Mouse (Mus musculus) urinary bladder, postnatal 10 days (tissue): ENCODE measurements around the gene Ush1c.
"Not testable (repeated sequence)": the region's sequence is repeated elsewhere in the genome, so short reads cannot be mapped to it uniquely, and the experiment has no call there.

Source experiments
- DNase-seq: peaks from one replicate; pipeline ENCODE4 v3.0.0; 2022; ENCODE audit warnings: low spot score

The Ush1c gene

DNA sequence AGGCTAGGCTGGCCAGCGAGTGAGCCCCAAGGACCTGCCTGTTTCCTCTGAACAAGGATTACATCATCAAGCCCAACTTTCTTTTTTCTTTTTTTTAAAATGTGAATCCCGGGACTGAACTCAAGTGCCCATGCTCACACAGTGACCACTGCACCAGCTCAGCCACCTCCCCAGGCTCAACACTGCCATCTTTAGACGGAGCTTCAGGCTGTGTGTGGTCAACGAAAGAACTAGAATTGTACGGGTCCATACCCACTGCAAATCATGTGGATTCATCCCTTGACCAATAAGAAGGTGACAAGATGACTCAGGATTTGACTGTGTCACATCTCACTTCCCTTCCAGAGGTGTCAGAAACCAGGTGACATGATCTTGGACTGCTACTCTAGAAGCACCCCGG lies 33.5 kb downstream of the Ush1c start:
- no peak for DNase-seq

DNA sequence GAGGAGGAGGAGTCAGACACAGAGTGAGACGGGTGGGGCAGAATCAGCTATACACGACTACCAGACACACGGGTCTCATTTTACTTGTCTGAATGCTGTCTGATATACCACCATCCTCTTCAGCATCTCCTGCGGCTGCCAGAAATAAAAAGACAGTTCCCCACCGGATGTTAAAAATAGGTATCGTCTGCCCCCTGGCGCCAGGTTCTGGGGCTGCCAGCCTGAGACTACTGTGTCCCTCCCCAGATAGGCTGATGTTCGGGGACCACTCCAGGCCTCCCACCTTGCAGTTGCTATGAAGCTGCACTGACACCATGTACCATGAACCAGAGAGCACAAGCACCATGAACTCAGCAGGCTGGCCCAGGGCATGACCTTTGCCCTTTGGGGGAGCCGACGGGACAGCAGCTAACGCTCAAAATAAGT lies 34.2 kb downstream of the Ush1c start:
- no peak for DNase-seq

DNA sequence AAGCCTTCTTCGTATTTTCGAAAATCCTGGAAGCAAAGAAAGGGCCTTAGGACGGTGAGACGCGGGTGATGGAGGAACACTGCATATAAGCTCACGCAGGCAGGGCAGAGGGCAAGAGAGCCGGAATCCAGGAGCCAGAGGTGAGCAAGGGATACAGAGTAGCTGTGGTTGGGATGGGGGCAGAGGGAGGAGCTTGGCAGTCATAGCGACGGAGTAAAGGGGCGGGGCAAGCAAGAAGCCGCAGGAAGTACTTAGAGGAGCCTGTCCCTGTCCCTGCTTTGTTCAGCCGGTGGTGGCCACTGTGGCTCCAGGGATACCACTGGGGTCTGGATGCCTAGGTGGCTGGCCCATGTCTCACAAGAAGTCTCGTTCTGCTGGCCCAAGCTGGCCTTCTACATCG lies 36.7 kb downstream of the Ush1c start:
- DNase-seq, result no peak

DNA sequence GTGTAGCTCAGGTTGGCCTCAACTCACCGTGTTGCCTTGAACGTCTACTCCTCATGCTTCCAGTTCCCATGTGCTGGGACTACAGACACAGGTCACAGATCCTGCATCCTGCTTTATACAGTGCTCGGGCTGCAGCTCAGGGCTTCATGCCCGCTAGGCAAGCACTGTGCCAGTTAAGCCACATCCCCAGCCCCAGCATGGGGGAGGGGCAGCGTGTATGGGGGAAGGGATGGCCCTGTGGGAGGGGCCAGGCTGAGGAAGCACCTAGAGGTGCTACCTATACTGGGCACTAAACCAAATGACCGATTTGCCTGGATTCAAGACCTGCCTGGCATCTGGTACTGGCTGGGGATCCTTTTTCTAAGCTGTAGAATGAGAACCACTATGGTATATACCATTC lies 38.3 kb downstream of the Ush1c start:
- DNase-seq, result no peak

DNA sequence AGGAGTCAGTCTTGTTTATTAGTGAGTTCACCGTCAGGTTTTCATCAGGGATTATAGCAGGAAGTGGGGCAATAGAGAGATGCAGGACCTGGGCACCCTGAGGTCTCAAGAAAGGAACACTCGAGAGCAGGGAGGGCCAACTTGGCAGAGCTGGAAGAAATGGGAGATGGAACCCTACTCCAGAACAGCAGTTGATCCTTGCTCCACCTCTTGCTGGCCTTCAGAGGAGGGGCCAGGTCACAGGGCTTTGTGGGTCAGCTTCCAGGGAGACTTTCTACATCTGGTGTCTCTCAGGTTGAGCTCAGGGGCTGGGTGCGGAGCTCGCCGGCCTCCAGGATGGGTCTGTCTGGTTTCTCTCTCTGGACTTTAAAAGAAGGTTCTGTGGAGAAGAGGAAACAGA lies 42.9 kb downstream of the Ush1c start:
- no peak for DNase-seq

DNA sequence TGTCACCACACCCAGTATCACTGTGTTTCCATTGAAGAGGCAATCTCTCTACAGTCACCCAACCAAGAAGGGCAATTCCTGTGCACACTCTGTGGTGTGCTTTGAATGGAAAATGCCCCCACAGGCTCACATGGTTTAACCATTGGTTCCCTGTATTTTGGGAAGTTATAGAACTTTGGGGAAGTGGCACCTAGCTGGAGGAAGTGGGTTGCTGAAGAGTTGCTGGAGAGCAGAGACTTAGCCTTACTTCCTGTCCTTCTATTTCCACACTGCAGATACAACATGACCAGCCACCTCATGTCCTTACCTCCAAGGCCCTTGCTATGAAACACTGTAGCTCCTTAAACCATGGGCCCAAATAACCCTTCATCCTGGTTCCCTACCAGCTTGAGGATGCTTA lies 54.1 kb downstream of the Ush1c start:
- no peak for DNase-seq

DNA sequence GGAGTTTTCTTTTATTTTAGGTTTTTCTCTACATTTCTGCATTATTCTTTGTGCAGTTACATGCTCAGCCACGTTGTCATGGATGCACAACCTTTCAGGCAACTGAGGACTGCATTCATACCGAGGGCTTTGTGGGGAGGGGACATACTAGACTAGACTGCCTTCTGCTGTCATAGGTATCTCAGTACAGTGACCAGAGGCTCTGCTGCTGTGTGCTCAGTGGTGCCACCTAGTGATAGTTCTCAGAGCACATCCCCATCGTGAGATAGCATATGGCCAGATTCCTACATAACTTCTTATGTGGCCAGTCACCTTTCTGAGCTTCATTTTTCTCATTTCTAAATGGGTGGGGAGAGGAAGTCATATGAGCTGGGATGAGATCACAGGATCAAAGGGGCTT lies 56.7 kb downstream of the Ush1c start:
- no peak for DNase-seq

DNA sequence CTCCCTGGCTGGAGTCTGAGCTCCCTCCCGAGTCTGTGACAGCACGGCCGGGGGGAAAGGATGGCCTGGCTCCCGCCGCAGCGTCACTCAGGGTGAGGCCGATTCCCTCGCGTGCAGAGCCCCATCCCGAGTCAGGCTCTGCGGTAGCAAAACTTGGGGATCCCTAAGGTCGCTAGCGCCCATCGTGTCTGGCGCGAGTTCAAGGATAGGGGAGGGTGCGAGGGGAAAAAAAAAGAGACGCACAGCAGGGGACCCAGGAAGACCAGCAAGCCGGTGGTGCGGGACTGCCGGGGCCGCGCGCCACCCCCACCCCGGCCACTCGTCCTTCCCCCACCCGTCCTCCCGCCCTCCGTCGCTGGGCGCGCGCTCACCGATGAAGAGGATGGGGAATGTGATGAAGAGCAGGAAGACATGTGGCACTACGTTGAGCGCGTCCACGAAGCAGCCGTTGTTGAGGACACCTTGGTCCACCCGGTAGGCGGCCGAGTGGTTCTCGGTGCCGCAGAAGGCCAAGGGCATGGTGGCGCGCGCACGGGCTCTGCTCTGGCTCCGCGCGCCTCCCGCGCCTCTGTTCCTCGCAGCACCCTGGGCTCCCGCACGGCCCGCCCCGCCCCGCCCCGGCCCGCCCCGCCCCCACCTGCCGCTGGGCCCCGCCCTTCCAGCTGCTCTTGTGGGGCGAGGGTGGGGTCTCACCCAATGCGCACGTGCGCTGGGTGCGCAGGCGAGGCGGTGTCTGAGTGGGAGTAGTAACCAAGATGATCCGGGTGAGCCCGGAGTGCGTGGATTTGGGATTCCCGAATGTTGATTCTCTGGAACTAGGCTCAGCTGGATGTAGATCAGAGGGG lies 58.6 kb downstream of the Ush1c start, which contains the start of gene Abcc8:
TSS of gene Abcc8 (minus strand) at position 603 of the 845 bp plus-strand sequence.
- no peak for DNase-seq

DNA sequence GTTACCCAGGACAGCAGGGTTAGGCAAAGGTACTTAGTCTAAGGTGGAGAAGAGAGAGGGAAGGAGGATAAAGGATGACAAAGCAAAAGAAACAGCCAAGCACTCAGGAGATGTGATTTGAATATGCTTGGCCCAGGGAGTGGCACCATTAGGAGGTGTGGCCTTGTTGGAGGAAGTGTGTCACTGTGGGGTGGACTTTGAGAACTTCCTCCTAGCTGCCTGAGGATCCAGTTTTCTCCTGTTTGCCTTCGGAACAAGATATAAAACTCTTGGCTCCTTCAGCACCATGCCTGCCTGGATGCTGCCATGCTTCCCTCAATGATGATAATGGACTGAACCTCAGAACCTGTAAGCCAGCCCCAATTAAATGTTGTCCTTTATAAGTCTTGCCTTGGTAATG lies 69.3 kb downstream of the Ush1c start:
- DNase-seq, result not testable (repeated sequence)

DNA sequence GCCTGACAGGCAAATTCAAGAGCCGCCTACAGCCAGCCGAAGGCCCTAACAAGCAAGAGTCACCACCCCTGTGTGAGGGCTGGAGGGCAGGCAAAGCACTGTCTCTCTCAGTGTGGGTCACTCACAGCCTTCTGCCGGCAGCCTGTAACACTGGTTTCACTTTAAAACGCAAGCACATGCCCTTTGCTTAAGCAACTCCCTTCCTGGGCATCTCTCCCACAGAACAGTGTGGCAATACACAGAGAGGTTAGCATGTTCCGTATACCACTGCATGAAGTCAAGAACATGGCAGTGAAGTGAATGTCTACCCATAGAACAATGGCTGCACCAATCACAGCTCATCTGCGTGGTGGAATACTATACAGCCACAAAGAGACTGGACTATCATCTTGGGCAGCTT lies 69.9 kb downstream of the Ush1c start:
- DNase-seq, result no peak

DNA sequence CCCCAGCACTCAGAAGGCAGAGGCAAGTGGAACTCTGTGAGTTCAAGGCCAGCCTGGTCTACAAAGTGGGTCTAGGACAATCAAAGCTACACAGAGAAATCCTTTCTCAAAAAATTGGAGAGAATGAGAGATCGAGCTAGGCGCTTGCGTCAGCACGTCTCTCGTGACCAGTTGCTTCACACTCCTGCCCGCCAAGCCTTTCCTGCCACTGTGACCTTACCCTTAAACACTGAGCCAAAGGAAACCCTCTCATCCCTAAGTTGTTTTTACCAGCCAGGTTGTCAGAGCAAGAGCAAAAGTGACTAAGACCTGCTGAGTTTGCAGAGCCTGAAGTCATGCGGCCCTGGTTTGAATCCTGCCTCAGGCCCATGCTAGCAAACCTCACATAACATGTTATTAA lies 70.4 kb downstream of the Ush1c start:
- no peak for DNase-seq

DNA sequence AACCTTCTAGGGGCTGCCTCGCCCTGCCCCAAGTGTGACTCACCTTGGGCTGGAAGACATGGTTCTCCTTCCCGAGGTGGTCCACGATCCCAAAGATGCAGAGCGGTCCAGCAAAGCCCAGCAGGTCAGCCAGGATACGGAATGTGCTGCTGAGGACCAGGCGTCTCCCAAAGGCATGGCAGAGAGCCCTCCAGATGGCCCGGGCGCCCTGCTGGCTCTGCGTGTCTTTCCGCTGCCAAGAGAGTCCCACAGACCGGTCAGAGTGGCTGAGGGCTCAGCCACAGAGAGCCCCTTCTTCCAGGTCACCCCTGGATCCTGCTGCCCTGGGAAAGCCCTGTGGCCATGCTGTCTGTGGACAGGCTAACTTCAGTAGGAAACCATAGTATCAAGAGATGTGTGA lies 72.4 kb downstream of the Ush1c start:
- DNase-seq, result no peak

DNA sequence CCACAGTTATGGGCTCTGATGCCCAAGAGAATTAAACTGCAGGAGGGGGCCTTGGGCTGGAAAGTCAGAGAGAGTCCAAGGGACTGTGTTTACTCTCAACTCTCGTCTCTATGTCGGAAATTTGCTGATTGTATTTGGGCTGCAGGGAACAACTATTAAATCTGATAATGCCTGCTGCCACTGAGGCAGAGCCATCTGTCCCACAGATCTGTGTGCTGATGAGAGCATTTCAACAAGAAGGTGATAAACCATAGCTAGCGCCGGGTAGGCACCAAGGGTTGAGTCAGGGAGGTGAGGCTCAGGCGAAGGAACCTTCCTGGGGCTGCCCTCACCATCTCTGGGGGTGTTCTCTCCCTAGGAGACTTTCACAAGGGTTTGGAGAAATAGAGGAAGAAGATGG lies 75.6 kb downstream of the Ush1c start:
- no peak for DNase-seq

DNA sequence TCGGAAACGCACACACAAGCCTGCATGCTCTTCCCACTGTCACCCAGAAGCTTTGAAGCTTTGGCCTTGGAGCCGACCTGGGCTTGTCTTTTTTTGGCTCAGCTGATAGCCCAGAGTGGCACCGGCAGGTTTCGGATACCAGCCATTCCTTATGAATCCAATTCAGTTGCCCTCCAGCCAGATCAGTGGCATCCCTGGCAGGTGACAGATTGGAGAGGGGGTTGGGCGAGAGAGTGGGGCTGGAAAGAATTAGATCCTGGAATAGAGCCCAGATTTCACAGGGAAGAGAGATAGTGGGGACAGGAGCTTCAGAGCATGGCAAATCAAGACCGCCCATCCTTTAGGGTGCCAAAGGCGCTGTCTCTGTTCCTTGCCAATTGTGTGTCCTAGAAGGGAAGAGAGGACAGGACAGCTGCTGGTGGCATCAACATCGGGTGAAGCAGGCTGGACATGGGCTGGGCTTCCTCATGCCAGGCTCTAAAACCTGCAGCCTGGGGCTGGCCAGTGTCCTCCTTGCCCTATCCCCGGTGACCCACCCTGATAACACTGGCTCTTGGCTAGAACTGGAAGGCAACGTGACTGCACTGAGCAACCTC lies 76.1 kb downstream of the Ush1c start:
- DNase-seq, result no peak

DNA sequence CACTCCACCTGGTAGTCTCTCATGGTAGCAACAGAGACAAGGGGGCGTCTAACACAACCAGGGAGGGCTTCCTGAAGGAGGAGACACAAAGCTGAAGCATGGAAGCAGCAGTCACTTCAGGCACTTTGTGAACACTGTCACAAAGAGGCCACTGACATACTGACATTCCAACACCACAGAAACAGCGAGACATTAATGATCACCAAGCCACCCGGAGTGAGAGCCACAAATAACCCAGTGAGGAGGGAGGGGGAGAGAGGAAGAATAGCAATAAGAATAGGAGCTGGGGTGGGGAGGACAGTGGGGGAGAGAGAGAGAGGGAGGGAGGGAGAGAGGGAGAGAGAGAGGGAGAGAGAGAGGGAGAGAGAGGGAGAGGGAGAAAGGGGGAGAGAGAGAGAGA lies 76.7 kb downstream of the Ush1c start:
- no peak for DNase-seq

DNA sequence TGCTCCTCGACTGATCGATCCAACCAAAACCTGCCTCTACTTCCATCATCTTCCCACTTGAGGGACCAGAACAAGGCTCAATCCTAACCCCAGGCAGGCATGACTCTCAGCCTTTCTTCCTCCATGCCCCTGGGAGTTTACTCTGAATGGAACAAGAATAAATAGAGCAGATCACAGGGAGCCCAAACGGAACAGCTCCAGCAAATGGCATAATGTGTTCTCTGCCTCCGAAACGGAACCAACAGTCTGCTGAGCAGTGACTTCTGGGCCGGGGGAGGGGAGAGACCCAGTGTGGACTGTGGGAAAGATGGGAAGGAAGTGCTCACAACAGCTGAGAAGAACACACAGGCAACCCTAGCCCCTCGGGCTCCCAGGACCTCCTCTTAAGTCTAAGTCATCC lies 80.6 kb downstream of the Ush1c start:
- no peak for DNase-seq

DNA sequence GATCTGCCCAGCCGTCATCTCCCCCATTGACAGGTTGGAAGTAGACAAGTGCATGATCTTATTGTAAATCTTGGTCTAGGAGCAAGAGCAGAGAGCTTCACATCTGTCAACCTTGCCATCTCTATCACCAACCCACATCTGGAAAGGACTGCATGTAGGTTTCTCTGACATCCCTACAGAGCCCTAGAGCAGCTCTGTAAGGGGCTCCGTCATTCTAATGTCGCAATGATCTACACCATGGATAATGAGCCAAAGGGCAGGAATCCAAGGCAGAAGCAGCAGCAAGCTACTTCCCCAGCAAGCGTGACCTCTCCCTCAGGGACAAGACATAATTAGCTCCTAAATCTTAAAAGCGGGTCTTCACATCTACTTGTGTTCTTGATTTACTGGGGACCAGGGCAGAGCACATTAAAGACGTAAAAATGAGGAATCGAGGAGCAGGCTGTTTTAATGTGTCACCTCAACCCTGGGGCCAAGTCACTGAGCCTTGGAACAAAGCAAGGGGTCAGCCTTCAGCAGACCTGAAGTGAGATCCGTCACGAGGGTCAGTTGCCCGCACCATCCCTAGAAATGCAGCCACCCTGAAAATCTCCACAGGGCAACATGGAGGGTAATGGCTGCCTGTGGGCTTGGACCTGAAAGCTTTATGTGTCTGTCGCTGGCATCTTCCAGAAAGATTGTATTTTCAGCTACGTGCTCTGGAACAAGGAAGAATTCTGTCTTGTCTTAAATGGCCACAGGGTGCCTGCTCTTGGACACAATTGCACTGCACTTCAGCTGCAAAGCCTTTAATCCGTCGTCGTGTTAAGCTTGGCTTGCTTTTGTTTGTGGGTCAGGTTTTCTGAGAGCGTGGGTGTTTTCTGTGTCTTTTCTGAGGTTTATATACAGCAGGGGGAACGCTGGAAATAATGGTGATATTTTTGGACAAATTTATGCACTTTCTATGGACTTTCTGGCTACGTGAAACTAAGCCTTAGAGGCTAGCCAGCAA lies 83.5 kb downstream of the Ush1c start:
- no peak for DNase-seq

DNA sequence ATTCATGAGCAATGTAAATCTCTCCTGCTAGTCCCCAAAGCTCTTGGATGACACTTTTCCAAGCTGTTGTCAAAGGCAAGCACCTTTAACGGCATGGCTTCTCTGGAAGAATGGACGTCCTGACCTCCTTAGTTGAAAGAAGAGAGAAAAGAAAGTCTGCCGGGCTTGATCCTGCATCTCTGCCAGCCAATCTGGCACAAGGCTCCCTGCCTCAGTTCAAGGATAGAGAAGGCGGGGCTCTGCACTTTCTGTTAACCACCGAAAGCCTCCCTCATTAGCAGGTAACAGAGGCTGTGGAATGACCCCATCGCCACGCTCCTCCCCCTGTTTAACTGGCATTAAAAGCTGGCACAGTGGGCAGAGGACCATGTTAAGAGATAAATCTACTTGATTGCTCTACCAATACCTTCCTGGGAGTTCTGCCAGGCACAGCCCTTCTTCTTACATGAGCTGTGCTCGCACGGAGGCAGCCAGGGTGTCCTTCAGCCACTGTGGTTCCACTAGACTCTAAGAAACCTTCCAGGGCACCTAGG lies 85.4 kb downstream of the Ush1c start:
- no peak for DNase-seq

DNA sequence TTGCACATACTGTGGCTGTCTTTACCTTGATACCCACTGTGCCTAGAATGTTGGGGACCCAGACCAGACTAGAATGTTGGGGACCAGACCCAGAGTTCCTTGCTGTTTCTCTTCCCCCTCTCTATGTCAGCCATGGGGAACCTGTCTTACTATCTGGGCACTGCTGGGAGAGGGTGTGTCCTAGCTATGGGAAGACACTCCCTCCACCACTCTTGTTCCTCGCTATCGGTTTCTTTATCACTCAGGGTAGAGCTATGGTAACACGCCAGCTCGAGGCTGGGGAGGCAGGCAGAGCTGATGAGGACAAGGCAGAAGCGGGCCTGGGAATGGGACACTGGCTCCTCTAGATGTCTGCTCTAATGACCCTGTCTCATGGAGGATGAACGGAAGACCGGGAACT lies 90.9 kb downstream of the Ush1c start:
- no peak for DNase-seq

DNA sequence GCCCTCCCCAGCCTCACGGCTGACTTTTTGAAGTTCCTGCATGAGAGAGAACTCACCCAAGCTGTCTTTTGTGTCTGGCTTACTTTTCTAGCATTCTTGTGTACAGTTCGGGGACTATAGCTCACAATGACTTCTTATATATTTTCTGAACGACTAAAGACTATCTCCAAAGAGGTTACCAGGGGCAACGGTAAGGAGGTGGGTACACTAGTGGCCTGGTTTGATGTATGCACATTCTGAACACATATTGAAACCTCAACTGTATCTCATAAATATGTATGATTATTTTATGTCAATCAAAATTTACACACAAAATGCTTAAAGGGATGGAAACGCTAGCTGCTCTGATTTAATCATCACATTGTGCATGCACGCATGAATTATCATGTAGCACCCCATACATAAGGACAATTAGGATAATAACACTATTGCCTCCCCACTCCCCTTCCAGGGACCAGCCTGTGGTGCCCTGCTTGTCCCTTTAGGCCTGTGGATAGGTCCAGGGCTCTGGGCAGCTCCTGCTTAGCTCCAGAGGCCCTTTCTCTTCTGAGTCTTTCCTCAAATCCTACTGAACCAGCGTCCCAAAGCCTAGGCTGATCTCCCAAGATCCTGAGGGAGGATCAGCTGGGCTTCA lies 91.5 kb downstream of the Ush1c start:
- no peak for DNase-seq
